Mouse (Mus musculus): Measurements from ENCODE around the gene Cops7a. TPM values are rescaled to one million over a fixed set of nuclear protein-coding genes. Genes with fewer than 3 reads are reported as not detected.

Gene Cops7a
- polyA plus RNA-seq, 1 experiment from 2014 or later = 136 TPM

- H3K27me3 ChIP-seq (ENCODE audit: poor library complexity, severe bottlenecking) = peaks cover 90% of the 10 kb centered on the region
- no peak overlapping the region for H3K4me3 ChIP-seq
- WGBS = 91% methylated on average over 7 of the region's 7 CpGs
- H3K27ac ChIP-seq = no peak overlapping the region
- no peaks in the 10 kb centered on the region for H3K36me3 ChIP-seq (replicated peaks)
- DNase-seq (ENCODE audit: extremely low spot score, low spot score) = no peak
- H3K4me1 ChIP-seq = peaks cover 36% of the 10 kb centered on the region
- H3K9me3 ChIP-seq = peaks cover 7% of the 10 kb centered on the region
Observed at GRCm38 (mm10) chr6:124995246-124995645, 29.9 kb upstream of the Cops7a start.

GRCm38 (mm10) chr6:124993876-124994275 lies 28.5 kb upstream of the Cops7a start:
- WGBS = 18% methylated on average over 11 of the region's 11 CpGs
- H3K36me3 ChIP-seq (replicated peaks) = no peaks in the 10 kb centered on the region
- peak; percentile 42 for DNase-seq (ENCODE audit: extremely low spot score, low spot score)
- H3K9me3 ChIP-seq = peaks cover 15% of the 10 kb centered on the region
- peaks cover 30% of the 10 kb centered on the region for H3K4me1 ChIP-seq
- peak overlapping the region; percentile 40; the same call in 1 of the 2 replicates for H3K27ac ChIP-seq
- peaks cover 76% of the 10 kb centered on the region for H3K27me3 ChIP-seq (ENCODE audit: poor library complexity, severe bottlenecking)
- peak overlapping the region; percentile 14; the same call in 1 of the 2 replicates for H3K4me3 ChIP-seq

- H3K4me3 ChIP-seq = no peak overlapping the region
- H3K36me3 ChIP-seq (replicated peaks) = no peaks in the 10 kb centered on the region
- H3K4me1 ChIP-seq = peaks cover 30% of the 10 kb centered on the region
- H3K27ac ChIP-seq = no peak overlapping the region
- H3K27me3 ChIP-seq (ENCODE audit: poor library complexity, severe bottlenecking) = peaks cover 71% of the 10 kb centered on the region
- 85% methylated on average over 9 of the region's 9 CpGs for WGBS
- H3K9me3 ChIP-seq = peaks cover 15% of the 10 kb centered on the region
- DNase-seq (ENCODE audit: extremely low spot score, low spot score) = no peak
Observed at GRCm38 (mm10) chr6:124993365-124993764, 28.0 kb upstream of the Cops7a start.

DNA sequence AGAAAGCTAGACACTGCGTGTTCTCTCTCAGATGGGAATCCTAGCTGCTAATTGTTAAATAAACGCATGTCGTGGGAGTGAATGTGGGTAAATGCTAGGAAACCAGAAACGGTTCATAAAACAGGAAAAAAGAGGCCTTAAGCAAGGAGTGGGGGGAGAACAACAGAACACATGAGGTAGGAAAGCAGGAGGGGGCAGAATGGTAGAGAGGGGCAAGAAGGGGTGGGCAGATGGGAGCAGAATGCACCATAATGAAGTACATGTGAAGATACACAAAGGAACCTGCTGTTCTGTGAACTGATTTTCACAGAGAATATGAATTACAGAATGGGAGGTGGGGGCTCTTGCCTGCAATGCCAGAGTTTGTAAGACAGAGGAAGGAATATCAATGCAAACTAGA lies 26.9 kb upstream of the Cops7a start:
- no peaks in the 10 kb centered on the region for H3K36me3 ChIP-seq (replicated peaks)
- H3K27me3 ChIP-seq (ENCODE audit: poor library complexity, severe bottlenecking) = peaks cover 60% of the 10 kb centered on the region
- peaks cover 21% of the 10 kb centered on the region for H3K4me1 ChIP-seq
- 86% methylated on average over 4 of the region's 4 CpGs for WGBS
- H3K4me3 ChIP-seq = no peak overlapping the region
- H3K9me3 ChIP-seq = peaks cover 15% of the 10 kb centered on the region
- DNase-seq (ENCODE audit: extremely low spot score, low spot score) = no peak
- no peak overlapping the region for H3K27ac ChIP-seq

DNA sequence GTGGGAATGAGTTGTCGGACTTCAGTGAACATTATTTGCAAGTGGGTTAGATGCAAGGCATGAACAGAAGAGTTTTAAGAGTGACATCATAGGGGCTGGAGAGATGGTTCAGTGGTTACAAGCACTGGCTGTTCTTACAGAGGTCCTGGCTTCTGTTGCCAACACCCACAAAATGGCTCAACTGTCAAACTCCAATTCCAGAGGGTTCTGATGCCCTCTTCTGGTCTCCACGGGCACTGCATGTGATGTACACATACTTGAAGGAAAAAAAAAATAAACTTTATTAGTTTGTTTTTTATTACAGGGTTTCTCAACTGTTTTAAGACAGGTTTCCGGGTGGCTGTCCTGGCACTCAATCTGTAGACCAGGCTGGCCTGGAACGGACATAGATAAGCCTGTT lies 2.4 kb upstream of the Cops7a start:
- 70% methylated on average over 4 of the region's 4 CpGs for WGBS
- Histone ChIP-seq H3K9me3 (peaks cover 8% of the 10 kb centered on the region), H3K4me3 (no peak overlapping the region), H3K27ac (no peak overlapping the region), H3K36me3 (replicated peaks) (peaks cover 15% of the 10 kb centered on the region), H3K27me3 (ENCODE audit: poor library complexity, severe bottlenecking) (no peaks in the 10 kb centered on the region), H3K4me1 (peaks cover 18% of the 10 kb centered on the region)
- DNase-seq (ENCODE audit: extremely low spot score, low spot score) = peak; percentile 24

DNA sequence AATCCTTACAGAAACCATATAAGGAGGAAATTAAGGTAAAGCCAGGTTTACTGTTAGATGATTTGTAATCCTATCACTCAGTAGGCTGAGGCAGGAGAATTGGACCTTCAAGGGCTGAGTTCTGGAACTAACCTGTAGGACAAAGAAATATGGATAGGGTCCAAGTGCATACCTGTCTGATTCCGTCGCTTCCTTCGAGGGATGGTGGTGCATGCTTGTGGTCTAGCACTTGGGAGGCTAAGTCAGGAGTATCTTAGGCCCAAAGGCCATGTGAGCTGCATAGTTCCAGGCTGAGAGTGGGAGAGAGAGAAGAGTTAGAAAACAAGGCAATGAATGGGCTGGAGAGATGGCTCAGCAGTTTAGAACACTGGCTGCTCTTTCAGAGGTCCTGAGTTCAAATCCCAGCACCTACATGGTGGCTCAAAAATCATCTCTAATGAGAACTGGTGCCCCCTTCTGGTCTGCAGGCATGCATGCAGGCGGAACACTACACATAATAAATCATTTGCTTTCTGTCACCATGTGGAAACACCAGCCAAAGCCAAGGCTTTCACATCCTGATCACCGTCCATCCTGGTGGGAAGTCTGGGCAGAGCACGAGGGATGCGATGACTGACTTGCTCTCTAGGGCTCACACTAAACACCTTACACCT lies 1.3 kb upstream of the Cops7a start:
- Histone ChIP-seq H3K4me3 (peak overlapping the region; percentile 87), H3K27me3 (ENCODE audit: poor library complexity, severe bottlenecking) (no peaks in the 10 kb centered on the region), H3K36me3 (replicated peaks) (peaks cover 27% of the 10 kb centered on the region), H3K9me3 (peaks cover 8% of the 10 kb centered on the region), H3K4me1 (peaks cover 18% of the 10 kb centered on the region), H3K27ac (no peak overlapping the region)
- WGBS = 96% methylated on average over 7 of the region's 7 CpGs
- no peak for DNase-seq (ENCODE audit: extremely low spot score, low spot score)

DNA sequence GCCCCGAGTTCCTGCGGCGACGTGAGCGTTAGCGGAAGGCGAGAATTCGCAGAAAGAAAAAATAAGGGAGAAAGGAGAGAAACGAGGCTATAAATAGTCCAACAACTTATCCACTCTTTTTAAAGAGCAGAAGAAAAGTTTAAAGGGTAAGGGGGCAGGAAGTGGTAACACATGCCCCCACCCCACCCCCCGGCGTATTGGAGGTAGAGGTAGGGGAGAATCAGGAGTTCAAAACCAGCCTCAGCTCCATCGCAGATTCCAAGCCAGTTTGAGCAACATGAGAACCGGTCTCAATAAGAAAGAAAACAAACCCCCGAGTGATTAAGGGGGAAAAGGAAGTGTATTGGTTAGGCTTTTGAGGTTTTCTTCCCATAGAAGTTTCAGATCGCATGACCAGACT lies 409 bp upstream of the Cops7a start:
- Histone ChIP-seq H3K4me1 (peaks cover 18% of the 10 kb centered on the region), H3K36me3 (replicated peaks) (peaks cover 35% of the 10 kb centered on the region), H3K4me3 (peak overlapping the region; percentile 87), H3K9me3 (peaks cover 8% of the 10 kb centered on the region), H3K27ac (peak overlapping the region; percentile 97), H3K27me3 (ENCODE audit: poor library complexity, severe bottlenecking) (no peaks in the 10 kb centered on the region)
- DNase-seq (ENCODE audit: extremely low spot score, low spot score) = no peak
- WGBS = 18% methylated on average over 15 of the region's 15 CpGs

DNA sequence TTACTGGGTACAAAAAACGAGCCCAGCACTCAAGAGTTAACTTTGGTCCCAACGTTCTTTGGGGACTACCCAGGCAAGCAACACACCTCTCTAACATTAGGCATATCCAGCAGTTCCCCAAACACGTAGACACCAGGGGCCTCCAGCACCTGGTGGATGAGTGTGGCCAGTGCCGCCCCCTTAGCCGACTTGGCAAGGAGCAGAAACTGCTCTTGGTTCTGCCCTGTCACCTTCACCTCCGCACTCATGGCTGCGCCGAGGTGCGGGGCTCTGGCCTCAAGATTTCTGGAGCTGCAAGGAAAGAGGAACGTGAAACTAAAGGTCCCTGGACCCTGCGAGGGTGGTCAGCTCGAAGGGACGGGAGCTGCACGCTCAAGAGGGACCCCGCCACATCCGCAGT lies 700 bp downstream of the Cops7a start:
- peaks cover 46% of the 10 kb centered on the region for H3K36me3 ChIP-seq (replicated peaks)
- DNase-seq (ENCODE audit: extremely low spot score, low spot score) = no peak
- no peaks in the 10 kb centered on the region for H3K27me3 ChIP-seq (ENCODE audit: poor library complexity, severe bottlenecking)
- peaks cover 8% of the 10 kb centered on the region for H3K9me3 ChIP-seq
- H3K4me1 ChIP-seq = peaks cover 18% of the 10 kb centered on the region
- peak overlapping the region; percentile 97 for H3K27ac ChIP-seq
- WGBS = 46% methylated on average over 16 of the region's 16 CpGs
- peak overlapping the region; percentile 87 for H3K4me3 ChIP-seq

- DNase-seq (ENCODE audit: extremely low spot score, low spot score) = no peak
- peaks cover 69% of the 10 kb centered on the region for H3K36me3 ChIP-seq (replicated peaks)
- no peaks in the 10 kb centered on the region for H3K27me3 ChIP-seq (ENCODE audit: poor library complexity, severe bottlenecking)
- no peak overlapping the region for H3K4me3 ChIP-seq
- H3K27ac ChIP-seq = no peak overlapping the region
- 94% methylated on average over 12 of the region's 12 CpGs for WGBS
- H3K9me3 ChIP-seq = no peaks in the 10 kb centered on the region
- H3K4me1 ChIP-seq = peaks cover 16% of the 10 kb centered on the region
Observed at GRCm38 (mm10) chr6:124961021-124961420, 4.3 kb downstream of the Cops7a start.

DNA sequence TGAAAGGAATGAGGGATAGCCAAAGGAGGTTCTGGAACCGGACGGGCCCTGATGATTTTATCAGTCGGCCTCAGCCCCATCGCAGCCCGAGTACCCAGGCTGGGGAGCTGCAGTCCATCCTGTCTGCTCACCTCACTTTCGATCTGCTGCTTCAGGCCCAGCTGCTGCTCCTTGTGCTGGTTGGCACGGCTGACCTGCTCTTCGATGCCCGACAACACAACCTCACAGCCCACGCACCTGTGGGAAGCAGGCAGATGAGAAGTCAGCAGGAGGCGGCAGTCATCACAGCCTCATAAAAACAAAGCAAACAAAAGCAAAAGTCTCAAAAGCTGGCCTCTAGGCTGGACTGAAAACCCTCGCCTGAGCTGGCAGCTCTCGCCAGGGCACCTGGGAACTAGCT lies 5.4 kb downstream of the Cops7a start:
- H3K36me3 ChIP-seq (replicated peaks) = peaks cover 80% of the 10 kb centered on the region

DNA sequence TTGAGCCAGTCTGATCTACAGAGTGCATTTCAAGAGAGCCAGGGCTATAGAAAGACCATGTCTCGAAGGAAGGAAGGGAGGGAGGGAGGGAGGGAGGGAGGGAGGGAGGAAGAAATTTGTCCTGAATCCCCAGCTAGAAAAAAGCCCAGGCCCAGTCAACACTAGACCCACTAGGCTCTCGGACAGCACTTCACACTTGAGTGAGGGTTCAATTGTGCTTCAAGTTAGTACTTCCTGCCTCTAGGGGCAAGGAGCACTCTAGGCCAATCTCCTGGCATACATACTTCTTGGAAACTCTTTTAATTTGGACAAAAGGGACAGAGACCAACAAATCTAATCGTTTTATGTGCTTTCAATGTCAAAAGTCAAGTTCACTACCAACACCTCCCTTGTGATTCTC lies 7.2 kb downstream of the Cops7a start:
- no peaks in the 10 kb centered on the region for H3K27me3 ChIP-seq (ENCODE audit: poor library complexity, severe bottlenecking)
- H3K4me1 ChIP-seq = no peaks in the 10 kb centered on the region
- no peaks in the 10 kb centered on the region for H3K9me3 ChIP-seq
- H3K27ac ChIP-seq = no peak overlapping the region
- WGBS = 95% methylated on average over 3 of the region's 3 CpGs
- H3K36me3 ChIP-seq (replicated peaks) = peaks cover 80% of the 10 kb centered on the region
- no peak for DNase-seq (ENCODE audit: extremely low spot score, low spot score)
- H3K4me3 ChIP-seq = no peak overlapping the region

More for the DNA sequence above, 5.4 kb downstream of the Cops7a start:
- peaks cover 9% of the 10 kb centered on the region for H3K4me1 ChIP-seq
- H3K9me3 ChIP-seq = no peaks in the 10 kb centered on the region
- H3K27ac ChIP-seq = no peak overlapping the region
- no peak for DNase-seq (ENCODE audit: extremely low spot score, low spot score)
- WGBS = 96% methylated on average over 13 of the region's 13 CpGs
- no peaks in the 10 kb centered on the region for H3K27me3 ChIP-seq (ENCODE audit: poor library complexity, severe bottlenecking)
- no peak overlapping the region for H3K4me3 ChIP-seq

- no peak for DNase-seq (ENCODE audit: extremely low spot score, low spot score)
- Histone ChIP-seq H3K27ac (no peak overlapping the region), H3K9me3 (peaks cover 9% of the 10 kb centered on the region; the same call in 1 of the 2 replicates), H3K4me1 (no peaks in the 10 kb centered on the region), H3K27me3 (ENCODE audit: poor library complexity, severe bottlenecking) (no peaks in the 10 kb centered on the region), H3K36me3 (replicated peaks) (peaks cover 53% of the 10 kb centered on the region), H3K4me3 (no peak overlapping the region)
- 95% methylated on average over 4 of the region's 4 CpGs for WGBS
Observed at GRCm38 (mm10) chr6:124955212-124955611, 10.1 kb downstream of the Cops7a start.

DNA sequence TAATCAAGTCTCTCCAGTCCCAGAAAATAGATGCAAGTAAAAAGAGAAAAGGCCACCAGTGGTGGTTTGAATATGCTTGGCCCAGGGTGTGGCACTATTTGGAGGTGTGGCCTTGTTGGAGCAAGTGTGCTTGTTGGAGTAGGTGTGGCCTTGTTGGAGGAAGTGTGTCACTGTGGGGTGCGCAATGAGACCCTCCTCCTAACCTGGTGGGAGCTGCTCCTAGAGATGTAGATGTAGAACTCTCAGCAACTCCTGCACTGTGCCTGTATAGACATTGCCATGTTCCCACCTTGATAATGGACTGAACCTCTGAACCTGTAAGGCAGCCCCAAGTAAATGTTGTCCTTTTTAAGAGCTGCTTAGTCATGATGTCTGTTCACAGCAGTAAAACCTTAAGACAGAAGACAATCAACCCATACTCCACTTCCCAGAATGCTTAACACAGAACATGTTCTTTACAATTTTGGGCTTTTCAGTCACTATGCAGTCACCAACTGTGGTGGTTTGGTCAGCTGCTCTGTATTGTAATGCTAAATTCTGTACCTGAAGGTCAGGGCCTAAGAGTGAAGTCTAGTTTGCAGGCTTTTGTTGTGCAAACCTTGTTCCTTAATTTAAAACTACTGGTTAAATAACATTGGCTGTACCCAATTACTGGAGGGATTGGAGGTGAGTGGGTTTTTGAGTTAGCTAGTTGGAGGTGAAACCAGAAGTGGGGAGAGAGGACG lies 11.2 kb downstream of the Cops7a start:
- peaks cover 42% of the 10 kb centered on the region for H3K36me3 ChIP-seq (replicated peaks)
- WGBS = 82% methylated on average over 2 of the region's 2 CpGs
- DNase-seq (ENCODE audit: extremely low spot score, low spot score) = no peak

More for the DNA sequence above, 11.2 kb downstream of the Cops7a start:
- no peaks in the 10 kb centered on the region for H3K27me3 ChIP-seq (ENCODE audit: poor library complexity, severe bottlenecking)
- H3K27ac ChIP-seq = no peak overlapping the region
- peaks cover 9% of the 10 kb centered on the region; the same call in 1 of the 2 replicates for H3K9me3 ChIP-seq
- no peaks in the 10 kb centered on the region for H3K4me1 ChIP-seq
- no peak overlapping the region for H3K4me3 ChIP-seq

Measured in forebrain, embryonic 10.5 days (tissue).